Mouse (Mus musculus): ENCODE measurements around the gene Vmn1r176.
"Not testable (repeated sequence)": the region's sequence is repeated elsewhere in the genome, so short reads cannot be mapped to it uniquely, and the experiment has no call there.

Gene Vmn1r176

GRCm38 (mm10) chr7:23837272-23837671 is at the start of gene Vmn1r176:
Gene Vmn1r176, minus strand, starts transcription at chr7:23837372.
- not testable (repeated sequence) for DNase-seq

GRCm38 (mm10) chr7:23876918-23877317 is 39.7 kb upstream of the Vmn1r176 start:
- not testable (repeated sequence) for DNase-seq

- not testable (repeated sequence) for DNase-seq
Measured at GRCm38 (mm10) chr7:23866349-23866748, 29.2 kb upstream of the Vmn1r176 start, which contains the start of gene Vmn1r177. Gene Vmn1r177, minus strand, starts transcription at chr7:23866449.

GRCm38 (mm10) chr7:23810543-23810942 is 26.6 kb downstream of the Vmn1r176 start, which contains the start of gene Vmn1r175:
Gene Vmn1r175, minus strand, starts transcription at chr7:23810643.
- DNase-seq = not testable (repeated sequence)

GRCm38 (mm10) chr7:23784526-23784925 is 52.6 kb downstream of the Vmn1r176 start:
- no peak for DNase-seq
